Mouse (Mus musculus) heart, adult 2 months (tissue): ENCODE results near the gene Fcgr2b.

Source experiments
- CTCF ChIP-seq: fragments of 200-600 bp; IDR thresholded peaks from 2 replicates; pipeline ENCODE4 v1.8.1; 2022; ENCODE audit warnings: antibody characterized with exemption, mild to moderate bottlenecking, moderate library complexity
- EP300 ChIP-seq: fragments of 200-500 bp; IDR thresholded peaks from 2 replicates; pipeline ENCODE4 v1.6.1; 2011; ENCODE audit warnings: low read depth, low read length, control low read depth; ENCODE audit not compliant: insufficient read depth
- POLR2A ChIP-seq: fragments of 200-500 bp; IDR thresholded peaks from 2 replicates; pipeline ENCODE4 v1.6.1; 2011; ENCODE audit warnings: mild to moderate bottlenecking, low read depth, low read length, control low read depth; ENCODE audit not compliant: insufficient read depth

GRCm38 (mm10) chr1:170967581-170967980, 8.8 kb downstream of the Fcgr2b start:
- TF ChIP-seq CTCF (no peak), POLR2A (no peak), EP300 (no peak)
